Mouse (Mus musculus) CD4-positive helper T cell, adult 2 months (primary cell): ENCODE results near the gene Txlng.
"Not testable (repeated sequence)": the region's sequence is repeated elsewhere in the genome, so short reads cannot be mapped to it uniquely, and the experiment has no call there.

Source experiments
- DNase-seq: peaks from one replicate; pipeline ENCODE4 v3.0.0-alpha.2; 2012; ENCODE audit warnings: low read depth, missing footprints, low spot score

Gene Txlng

GRCm38 (mm10) chrX:162829203-162829708, at the start of gene Txlng:
Txlng (minus strand) TSS chrX:162829454.
- peak; percentile 96 for DNase-seq

GRCm38 (mm10) chrX:162878236-162878635, 49.0 kb upstream of the Txlng start:
- DNase-seq: no peak

GRCm38 (mm10) chrX:162873761-162874160, 44.5 kb upstream of the Txlng start:
- no peak for DNase-seq

GRCm38 (mm10) chrX:162871734-162872517, 42.7 kb upstream of the Txlng start:
- DNase-seq: peak; percentile 3

DNA sequence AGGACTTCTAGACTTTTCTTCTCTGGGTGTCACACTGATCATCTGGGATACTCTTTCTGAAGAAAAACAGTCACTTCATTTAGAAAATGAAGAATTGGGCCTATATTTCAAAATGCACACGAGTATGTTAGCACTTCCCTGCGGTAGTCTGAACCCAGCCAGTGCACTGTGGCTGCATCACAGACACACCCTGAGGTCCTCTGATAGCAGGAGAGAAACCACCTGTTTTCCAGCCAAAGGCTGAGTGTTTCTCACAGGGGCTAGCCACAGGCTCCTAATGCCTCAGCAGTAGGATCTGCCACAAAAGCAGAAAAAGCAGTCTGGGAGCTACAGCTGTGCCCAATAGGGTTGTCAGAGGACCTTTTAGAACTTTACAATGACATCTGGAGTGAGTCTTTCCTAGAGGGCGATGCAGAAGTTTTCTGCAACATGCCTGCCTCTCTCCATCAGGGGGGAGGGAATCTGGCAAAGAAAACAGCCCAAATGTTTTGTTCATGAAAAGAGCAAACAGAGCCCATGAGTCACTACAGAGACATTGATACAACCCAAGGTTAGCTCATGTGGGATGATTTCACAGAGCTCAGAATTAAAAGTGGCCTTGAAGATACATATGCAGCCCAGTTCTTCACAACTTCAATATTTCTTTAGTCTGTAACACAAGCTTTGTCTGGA, 39.2 kb upstream of the Txlng start:
- peak; percentile 8 for DNase-seq

GRCm38 (mm10) chrX:162848682-162849081, 19.4 kb upstream of the Txlng start:
- DNase-seq: no peak

- DNase-seq: no peak
Observed at GRCm38 (mm10) chrX:162845531-162845930, 16.3 kb upstream of the Txlng start.

GRCm38 (mm10) chrX:162844447-162845100, 15.3 kb upstream of the Txlng start:
- DNase-seq: no peak

GRCm38 (mm10) chrX:162832101-162832500, 2.8 kb upstream of the Txlng start:
- DNase-seq: no peak

GRCm38 (mm10) chrX:162831542-162831941, 2.3 kb upstream of the Txlng start:
- no peak for DNase-seq

- no peak for DNase-seq
Observed at GRCm38 (mm10) chrX:162831036-162831435, 1.8 kb upstream of the Txlng start.

DNA sequence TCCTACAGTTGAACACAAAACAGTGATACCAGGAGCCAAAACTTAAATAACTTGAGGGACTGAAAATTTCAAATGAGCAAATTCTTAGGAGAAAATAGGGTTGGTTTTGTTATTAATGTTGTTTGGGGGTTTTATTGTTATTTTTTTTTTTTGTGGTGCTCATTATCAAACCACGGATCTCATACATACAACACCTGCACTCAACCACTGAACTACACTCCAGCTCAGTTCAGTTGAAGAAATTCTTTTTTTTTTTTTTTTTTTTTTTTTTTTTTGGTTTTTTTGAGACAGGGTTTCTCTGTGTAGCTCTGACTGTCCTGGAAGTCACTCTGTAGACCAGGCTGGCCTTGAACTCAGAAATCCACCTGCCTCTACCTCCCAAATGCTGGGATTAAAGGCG, 1.1 kb upstream of the Txlng start:
- DNase-seq: not testable (repeated sequence)

DNA sequence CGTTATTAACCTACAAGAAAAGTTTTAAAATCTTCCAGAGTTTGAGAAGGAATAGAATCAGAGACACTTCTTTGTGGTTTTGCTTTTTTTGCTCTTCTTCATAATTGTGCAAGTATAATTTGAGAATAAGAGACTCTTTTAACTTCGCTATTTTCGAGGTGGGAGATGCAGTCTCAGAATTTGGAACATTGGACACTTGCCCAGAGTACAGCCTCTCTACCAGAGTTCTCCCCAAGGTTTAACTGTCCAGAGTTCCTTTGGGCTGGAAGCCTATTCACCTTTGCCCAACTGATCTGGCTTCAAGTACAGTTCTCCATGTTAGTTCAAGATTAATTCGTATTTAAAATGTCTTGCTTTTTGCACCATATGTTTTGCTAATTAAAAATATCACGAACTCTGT, 487 bp upstream of the Txlng start:
- DNase-seq: no peak

- DNase-seq: no peak
Observed at GRCm38 (mm10) chrX:162828783-162829182, 471 bp downstream of the Txlng start.

DNA sequence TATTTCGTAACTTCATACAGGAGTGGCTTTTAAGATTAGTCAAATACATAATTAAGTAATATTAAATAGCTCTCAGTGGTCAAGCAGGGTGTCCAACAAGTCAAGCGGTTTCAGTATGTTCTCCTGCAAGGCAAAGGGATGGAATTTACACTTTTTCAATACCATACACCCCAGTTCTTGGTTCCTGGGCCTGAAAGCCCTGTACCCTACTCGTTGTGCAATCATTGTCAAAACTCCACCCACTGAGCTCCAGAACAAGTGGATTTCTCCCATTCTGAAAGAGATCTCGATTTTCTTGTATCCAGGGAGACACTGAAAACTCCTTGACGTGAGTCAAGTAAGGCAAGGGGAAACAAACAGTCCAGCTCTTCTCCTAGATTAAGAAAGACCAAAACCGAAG, 1.2 kb downstream of the Txlng start:
- DNase-seq: peak; percentile 2

DNA sequence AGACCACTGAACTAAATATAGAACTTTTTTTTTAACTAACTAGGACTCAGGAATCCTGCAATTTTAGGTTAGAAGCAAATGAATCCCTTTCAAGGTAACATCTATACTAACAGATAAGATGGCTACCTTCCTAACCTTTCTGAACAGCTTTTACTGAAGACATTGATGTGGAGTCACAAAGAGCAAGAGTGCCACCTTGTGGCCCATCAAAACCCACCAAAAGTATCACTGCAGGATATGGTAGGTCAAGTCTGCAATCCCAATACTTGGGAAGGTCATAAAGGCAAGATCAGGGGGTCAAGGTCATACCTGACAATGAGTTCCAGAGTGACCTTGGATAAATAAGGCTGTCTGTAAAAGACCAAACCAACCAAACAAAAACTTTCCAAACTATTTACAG, 28.9 kb downstream of the Txlng start:
- peak; percentile 59 for DNase-seq

DNA sequence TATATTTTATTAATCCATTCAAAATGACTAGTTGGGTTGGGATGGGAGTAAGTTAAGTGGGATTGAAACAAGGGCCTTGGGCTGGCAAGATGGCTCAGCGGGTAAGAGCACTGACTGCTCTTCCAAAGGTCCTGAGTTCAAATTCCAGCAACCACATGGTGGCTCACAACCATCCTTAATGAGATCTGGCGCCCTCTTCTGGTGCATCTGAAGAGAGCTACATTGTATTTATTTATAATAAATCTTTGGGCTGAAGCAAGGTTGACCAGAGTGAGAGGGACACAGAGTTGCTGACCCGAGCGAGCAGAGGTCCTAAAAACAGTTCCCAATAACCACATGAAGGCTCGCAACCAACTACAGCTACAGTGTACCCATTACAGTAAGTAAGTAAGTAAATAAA, 37.9 kb downstream of the Txlng start:
- DNase-seq: peak; percentile 8

DNA sequence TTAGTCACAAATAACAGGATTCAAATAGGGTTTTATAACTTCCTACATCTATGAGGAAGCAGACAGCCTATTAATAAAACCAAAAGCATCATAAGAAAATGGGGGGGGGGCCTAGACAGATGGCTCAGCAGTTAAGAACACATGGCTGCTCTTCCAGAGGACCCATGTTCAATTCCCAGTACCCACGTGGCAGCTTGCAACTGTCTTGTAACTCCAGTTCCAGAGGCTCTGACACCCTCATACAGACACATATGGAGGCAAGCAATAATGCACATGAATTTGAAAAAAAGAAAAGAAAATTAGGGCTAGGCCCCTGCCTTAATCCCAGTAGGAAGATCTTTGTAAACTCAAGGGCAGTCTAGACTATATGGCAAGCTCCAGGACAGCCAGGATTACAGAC, 40.9 kb downstream of the Txlng start:
- DNase-seq: no peak

GRCm38 (mm10) chrX:162770726-162771125, 58.5 kb downstream of the Txlng start:
- no peak for DNase-seq

DNA sequence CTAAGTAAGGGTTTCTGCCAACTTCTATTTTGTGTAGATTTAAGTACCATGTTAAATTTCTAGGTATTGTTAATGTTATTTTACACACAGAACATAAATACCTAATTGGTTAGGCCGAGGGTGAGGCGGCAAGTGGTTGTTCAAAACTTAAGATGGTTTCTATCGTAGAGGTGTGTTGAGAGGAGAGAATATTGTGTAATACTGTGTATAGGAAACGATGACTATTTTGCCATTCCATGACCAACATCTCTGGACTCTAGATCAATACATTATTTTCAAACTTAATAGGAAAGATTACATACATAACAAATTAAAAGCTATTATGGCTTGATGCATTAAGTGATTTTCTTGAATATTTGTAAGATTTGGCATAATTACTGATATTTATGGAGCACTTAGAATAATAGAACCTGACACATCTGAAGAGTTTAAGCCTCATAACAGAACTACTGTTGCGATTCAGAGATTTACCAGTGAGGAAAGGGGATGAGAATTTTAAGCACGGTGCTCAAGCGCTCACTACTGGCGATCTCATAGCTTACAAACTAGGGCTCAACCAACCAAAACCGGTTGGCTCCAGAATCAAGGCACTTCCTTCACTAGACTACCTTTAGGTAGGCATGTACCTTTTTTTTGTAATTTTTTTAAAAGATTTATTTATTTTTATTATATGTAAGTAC, 67.4 kb downstream of the Txlng start:
- peak; percentile 7 for DNase-seq

DNA sequence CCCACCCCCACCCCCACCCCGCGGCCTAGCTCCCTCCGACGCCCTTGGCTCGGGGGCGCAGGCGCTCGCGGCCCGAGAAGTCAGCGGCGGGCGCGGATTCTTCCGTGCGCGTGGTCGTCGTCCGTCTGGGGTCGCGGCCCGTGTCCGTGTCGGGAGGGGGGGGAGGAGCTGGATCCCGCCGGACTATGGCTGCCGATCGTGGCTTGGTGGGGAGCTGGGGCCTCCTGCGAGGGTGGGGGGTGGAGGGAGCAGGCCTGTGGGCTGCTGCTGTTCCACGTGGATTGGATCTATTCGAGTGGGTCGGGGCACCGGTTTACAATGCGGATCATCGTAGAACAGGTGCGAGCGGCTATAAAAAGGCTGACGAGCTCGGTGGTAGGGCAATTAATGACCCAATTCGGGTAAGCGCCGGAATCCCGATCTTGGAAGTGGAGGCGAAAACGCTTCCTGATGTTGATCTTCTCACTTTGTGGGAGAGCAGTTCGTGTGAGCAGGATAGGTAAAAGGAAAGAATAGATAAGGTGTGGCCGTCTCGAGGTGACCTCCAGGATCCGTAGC, 68.2 kb downstream of the Txlng start:
- DNase-seq: no peak
